13 mouse cellular contexts compared by ENCODE assay signal in the genomic region with DNA sequence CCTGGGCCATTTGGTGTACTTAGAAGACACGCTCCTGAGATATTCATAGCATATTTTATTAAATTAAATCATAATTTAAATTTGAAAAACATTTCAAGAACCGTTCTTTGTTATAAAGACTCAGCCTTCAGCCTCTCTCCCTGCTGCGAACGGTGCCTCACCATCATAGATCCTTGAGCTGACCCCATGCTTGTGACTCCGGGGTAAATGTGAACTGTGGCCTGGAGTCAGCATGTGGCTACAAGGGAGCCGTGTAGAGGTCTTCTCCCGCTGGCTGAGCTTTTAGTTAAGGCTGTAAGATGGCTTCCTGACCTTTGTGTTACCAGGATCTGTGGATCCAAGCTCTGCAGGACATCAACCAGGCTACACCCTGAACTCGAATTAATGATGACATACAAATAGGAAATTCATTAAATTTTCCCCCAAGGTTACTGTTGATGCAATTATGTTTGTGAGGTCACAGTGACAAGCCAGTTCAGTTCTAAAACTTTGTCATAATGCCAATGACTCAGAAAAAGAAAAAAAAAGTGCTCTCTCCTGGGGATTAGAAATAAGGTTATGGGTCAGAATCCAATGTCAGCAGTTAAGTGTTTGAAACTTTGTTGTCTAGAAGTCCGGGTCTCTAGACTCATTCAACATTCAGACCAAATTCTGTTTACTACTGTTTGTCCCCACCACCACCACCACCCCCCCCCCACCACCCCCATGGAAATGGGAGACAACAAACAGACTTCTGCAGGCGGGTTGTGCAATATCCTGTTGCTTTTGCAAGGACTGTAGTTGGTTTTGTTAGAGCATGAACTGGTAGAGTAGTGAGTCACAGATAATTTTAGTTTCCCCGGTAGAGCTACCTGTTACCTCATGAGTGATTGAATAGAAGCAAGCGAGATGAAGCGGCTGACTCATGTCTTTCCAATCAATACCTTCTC.
DNase-seq lines count a peak whose midpoint lies in the region; ATAC-seq and TF ChIP-seq lines count a peak whose summit lies in the region.
"Had no signal": no experiment of that assay in that cellular context is flagged by ENCODE, and none has a peak within 500 bp of the region (broad histone marks: within the 10 kb centered on the region; RNA-seq: fewer than 3 reads in every experiment).

No protein-coding gene starts in this region.

- no peaks in the 10 kb centered on the region for H3K9me3 ChIP-seq in heart, embryonic 12.5 days (replicated peaks)
- H3K9me3 ChIP-seq: forebrain, embryonic 13.5 days had no signal

- TF ChIP-seq POLR2A in heart, adult 2 months (IDR thresholded peaks at IDR 0.05; ENCODE audit: insufficient read depth, low read depth, low read length), result no peak

- WGBS in heart, adult 2 months, result 61% methylated on average over 13 of the region's 13 CpGs
- WGBS in heart, embryonic 12.5 days, result 76% methylated on average over 13 of the region's 13 CpGs

- TF ChIP-seq CTCF in heart, adult 2 months (IDR thresholded peaks at IDR 0.05), result no peak

- H3K79me2 ChIP-seq in heart, adult 2 months (replicated peaks; ENCODE audit: control insufficient read depth, insufficient read depth, low read length), result no peaks in the 10 kb centered on the region

- no peak overlapping the region for H3K9ac ChIP-seq in heart, adult 2 months (ENCODE audit: low read depth, low read length)
- H3K9ac ChIP-seq in heart, embryonic 12.5 days, result no peak overlapping the region
- H3K9ac ChIP-seq: forebrain, embryonic 13.5 days had no signal

- H3K4me2 ChIP-seq in heart, embryonic 12.5 days, result no peak overlapping the region
- H3K4me2 ChIP-seq: forebrain, embryonic 13.5 days had no signal

- intact Hi-C loops in heart, adult 2 months (cut with DNase I), result no loop called here

- H3K36me3 ChIP-seq in heart, adult 2 months (ENCODE audit: control insufficient read depth, insufficient read depth, low read length), result peaks cover 11% of the 10 kb centered on the region
- no peaks in the 10 kb centered on the region for H3K36me3 ChIP-seq in heart, embryonic 12.5 days

- no peak for TF ChIP-seq EP300 in heart, adult 2 months (IDR thresholded peaks at IDR 0.05; ENCODE audit: insufficient read depth, low read depth, low read length)

- DNase-seq in heart, adult 2 months, result peak in 1 of 2 experiments; percentile 42
- peak; percentile 54 for DNase-seq in fat pad, adult 2 months (ENCODE audit: extremely low read depth, low read depth, low spot score)
- DNase-seq in embryo, embryonic 10.5 days (ENCODE audit: low spot score), result no peak
- DNase-seq: cerebellum, postnatal 36 days; gastrocnemius, postnatal 25 days; right cerebral cortex, adult 18-20 months had no signal

- H3K4me1 ChIP-seq in heart, adult 2 months (ENCODE audit: control insufficient read depth, insufficient read depth, low read length), result peaks cover 5% of the 10 kb centered on the region
- no peaks in the 10 kb centered on the region for H3K4me1 ChIP-seq in heart, embryonic 12.5 days (replicated peaks)
- H3K4me1 ChIP-seq: forebrain, embryonic 13.5 days had no signal

- no peak overlapping the region for H3K4me3 ChIP-seq in heart, adult 2 months
- H3K4me3 ChIP-seq in heart, embryonic 12.5 days, result no peak overlapping the region
- H3K4me3 ChIP-seq: forebrain, embryonic 13.5 days had no signal

- ATAC-seq in heart, embryonic 12.5 days (ENCODE audit: insufficient number of reproducible peaks, low FRiP score), result no peak
- ATAC-seq in CD4-positive, CD25-positive, alpha-beta regulatory T cell, adult 4 months, result peak; percentile 67
- peak; percentile 83 for ATAC-seq in megakaryocyte, adult 5-6 weeks (ENCODE audit: poor library complexity, severe bottlenecking)
- ATAC-seq in erythroblast, adult 5-6 weeks (replicated peaks; ENCODE audit: low FRiP score, poor library complexity, severe bottlenecking), result no peak
- no peak for ATAC-seq in frontal cortex, adult (ENCODE audit: low TSS enrichment)
- ATAC-seq: forebrain, embryonic 13.5 days; intestine, postnatal 0 days had no signal

- no peaks in the 10 kb centered on the region for H3K27me3 ChIP-seq in heart, adult 2 months (ENCODE audit: control insufficient read depth, insufficient read depth, low read length)
- no peaks in the 10 kb centered on the region for H3K27me3 ChIP-seq in heart, embryonic 12.5 days (replicated peaks)
- H3K27me3 ChIP-seq: forebrain, embryonic 13.5 days had no signal

- peak overlapping the region; percentile 53 for H3K27ac ChIP-seq in heart, adult 2 months
- H3K27ac ChIP-seq in heart, embryonic 12.5 days (ENCODE audit: poor library complexity, severe bottlenecking), result no peak overlapping the region
- H3K27ac ChIP-seq: forebrain, embryonic 13.5 days had no signal

Comparison
In these comparisons a context has a peak if more than half of its experiments do, and no peak if none do; other contexts are left out.
1. ATAC-seq: peak in CD4-positive, CD25-positive, alpha-beta regulatory T cell, adult 4 months (single experiment) and megakaryocyte, adult 5-6 weeks (single experiment); none in heart, embryonic 12.5 days (single experiment), erythroblast, adult 5-6 weeks (single experiment) and frontal cortex, adult (single experiment).